Mouse (Mus musculus) brain, embryonic 14.5 days (tissue): ENCODE results near the gene Zmym5.

Experiments
- CTCF ChIP-seq: fragments of 200-500 bp; IDR thresholded peaks from 2 replicates; pipeline ENCODE4 v1.5.1; 2012; ENCODE audit warnings: inconsistent platforms, mild to moderate bottlenecking, moderate library complexity, borderline replicate concordance; ENCODE audit not compliant: insufficient read depth, insufficient read length; ENCODE audit errors: extremely low read depth
- POLR2A ChIP-seq: fragments of 200-500 bp; IDR thresholded peaks from 2 replicates; pipeline ENCODE4 v1.6.1; 2012; ENCODE audit warnings: mild to moderate bottlenecking, inconsistent platforms, borderline replicate concordance; ENCODE audit not compliant: poor library complexity, insufficient read depth, insufficient read length, severe bottlenecking; ENCODE audit errors: extremely low read depth

DNA sequence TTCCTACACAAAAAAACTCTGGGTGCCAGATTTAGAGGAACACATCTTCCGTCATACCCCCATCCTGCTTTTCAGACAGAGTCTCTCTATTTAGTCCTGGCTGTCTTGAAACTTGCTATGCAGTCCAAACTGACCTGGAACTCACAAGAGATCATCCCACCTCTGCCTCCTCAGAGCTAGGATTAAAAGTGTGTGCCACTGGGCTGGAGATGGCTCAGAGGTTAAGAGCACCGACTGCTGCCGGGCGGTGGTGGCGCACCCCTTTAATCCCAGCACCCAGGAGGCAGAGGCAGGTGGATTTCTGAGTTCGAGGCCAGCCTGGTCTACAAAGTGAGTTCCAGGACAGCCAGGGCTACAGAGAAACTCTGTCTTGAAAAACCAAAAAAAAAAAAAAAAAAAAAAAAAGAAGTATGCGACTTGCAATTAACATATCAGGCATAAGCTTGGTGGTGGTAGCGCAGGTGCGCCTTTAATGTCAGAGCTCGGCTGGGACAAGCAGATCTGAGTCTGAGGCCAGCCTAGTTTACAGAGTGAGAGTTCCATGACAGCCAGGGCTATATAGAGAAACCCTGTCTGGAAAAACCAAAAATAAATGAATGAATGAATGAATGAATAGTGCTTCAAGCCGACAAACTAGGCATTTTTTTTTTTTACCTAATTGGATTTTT is 34.8 kb downstream of the Zmym5 start:
- TF ChIP-seq CTCF = no peak
- TF ChIP-seq POLR2A = no peak
